Mouse (Mus musculus): ENCODE data around the gene Pi16. TPM values are rescaled to one million over a fixed set of nuclear protein-coding genes. Genes with fewer than 3 reads are reported as not detected.

Pi16 gene
- polyA plus RNA-seq, 1 experiment = 0.75 TPM

DNA sequence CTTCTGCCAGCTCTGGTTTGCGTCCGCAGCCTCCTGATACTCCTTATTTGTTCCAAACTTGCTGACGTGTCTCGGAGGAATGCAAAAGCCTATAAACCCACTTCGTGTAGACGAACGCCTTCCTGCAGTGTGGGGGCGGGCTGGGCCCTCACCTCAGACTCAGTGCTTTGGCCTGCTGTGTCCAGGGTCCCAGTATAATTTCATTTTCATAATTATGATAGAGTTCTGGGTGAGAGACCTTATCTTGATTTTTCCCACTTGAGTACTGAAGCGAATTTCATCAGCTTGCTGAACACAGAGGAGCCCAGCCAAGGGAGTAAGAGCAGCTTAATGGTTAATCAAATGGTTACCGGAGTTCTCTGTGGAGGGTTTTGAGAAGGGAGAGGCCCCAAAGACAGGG lies 20.2 kb upstream of the Pi16 start:
- no peak overlapping the region for H3K27ac ChIP-seq (ENCODE audit: insufficient read depth, low read length)
- H3K27me3 ChIP-seq (ENCODE audit: control insufficient read depth, insufficient read depth, low read length) = no peaks in the 10 kb centered on the region
- WGBS = 93% methylated on average over 10 of the region's 10 CpGs
- no peak for TF ChIP-seq POLR2A (IDR thresholded peaks at IDR 0.05; ENCODE audit: borderline replicate concordance, insufficient read depth, low read length)
- TF ChIP-seq CTCF (IDR thresholded peaks at IDR 0.05; ENCODE audit: borderline replicate concordance, insufficient read depth, low read depth, low read length) = no peak
- no peak overlapping the region for H3K4me3 ChIP-seq (replicated peaks; ENCODE audit: insufficient read depth, low read depth, low read length)
- no peaks in the 10 kb centered on the region; the same call in 1 of the 2 replicates for H3K4me1 ChIP-seq (ENCODE audit: control insufficient read depth, insufficient read depth, low read length)
- no peak for DNase-seq

DNA sequence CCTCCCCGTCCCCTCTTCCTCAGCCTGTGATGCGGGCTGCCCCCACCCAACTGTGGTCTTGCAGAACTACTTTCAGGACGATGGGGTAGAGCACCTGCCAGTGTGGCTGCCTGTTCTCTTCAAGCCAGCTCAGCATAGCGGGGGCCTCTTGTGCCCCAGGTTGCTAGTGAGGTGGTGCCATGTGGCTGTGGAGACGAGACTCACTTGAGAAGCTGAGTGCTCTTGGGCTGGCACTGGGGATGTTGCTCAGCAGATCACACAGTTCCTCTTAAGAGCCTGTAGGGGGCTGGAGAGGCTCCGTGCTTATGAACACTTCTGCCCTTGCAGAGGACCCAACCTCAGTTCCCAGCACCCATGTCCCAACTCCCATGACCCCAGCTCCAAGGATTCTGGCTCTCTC lies 19.7 kb upstream of the Pi16 start:
- TF ChIP-seq POLR2A (IDR thresholded peaks at IDR 0.05; ENCODE audit: borderline replicate concordance, insufficient read depth, low read length) (no peak), CTCF (IDR thresholded peaks at IDR 0.05; ENCODE audit: borderline replicate concordance, insufficient read depth, low read depth, low read length) (no peak)
- Histone ChIP-seq H3K4me3 (replicated peaks; ENCODE audit: insufficient read depth, low read depth, low read length) (no peak overlapping the region), H3K27me3 (ENCODE audit: control insufficient read depth, insufficient read depth, low read length) (no peaks in the 10 kb centered on the region), H3K4me1 (ENCODE audit: control insufficient read depth, insufficient read depth, low read length) (no peaks in the 10 kb centered on the region; the same call in 1 of the 2 replicates), H3K27ac (ENCODE audit: insufficient read depth, low read length) (no peak overlapping the region)
- 90% methylated on average over 6 of the region's 6 CpGs for WGBS
- DNase-seq = no peak

DNA sequence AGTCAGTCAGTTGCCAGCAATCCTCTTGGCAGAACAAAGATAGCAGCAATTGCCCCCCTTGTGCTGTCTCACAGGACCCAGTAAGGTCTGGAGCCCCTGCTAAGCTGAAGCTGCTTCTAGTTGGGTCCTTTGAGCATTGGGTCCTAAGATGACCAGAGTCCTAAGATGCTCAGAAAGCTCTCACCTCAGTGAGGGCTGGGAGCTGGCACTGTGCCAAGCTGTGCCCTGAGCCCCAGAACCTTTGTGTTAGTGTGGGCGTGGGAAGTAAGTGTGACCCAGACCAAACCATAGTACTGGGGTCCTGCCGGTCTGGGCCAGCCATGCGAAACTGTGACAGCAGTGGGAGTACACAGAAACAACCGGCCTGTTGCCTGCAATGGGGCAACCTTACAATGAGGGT lies 18.2 kb upstream of the Pi16 start:
- no peaks in the 10 kb centered on the region for H3K27me3 ChIP-seq (ENCODE audit: control insufficient read depth, insufficient read depth, low read length)
- H3K27ac ChIP-seq (ENCODE audit: insufficient read depth, low read length) = no peak overlapping the region
- DNase-seq = no peak
- WGBS = 75% methylated on average over 4 of the region's 4 CpGs
- H3K4me1 ChIP-seq (ENCODE audit: control insufficient read depth, insufficient read depth, low read length) = no peaks in the 10 kb centered on the region; the same call in 1 of the 2 replicates
- TF ChIP-seq CTCF (IDR thresholded peaks at IDR 0.05; ENCODE audit: borderline replicate concordance, insufficient read depth, low read depth, low read length) (no peak), POLR2A (IDR thresholded peaks at IDR 0.05; ENCODE audit: borderline replicate concordance, insufficient read depth, low read length) (no peak)
- H3K4me3 ChIP-seq (replicated peaks; ENCODE audit: insufficient read depth, low read depth, low read length) = no peak overlapping the region

DNA sequence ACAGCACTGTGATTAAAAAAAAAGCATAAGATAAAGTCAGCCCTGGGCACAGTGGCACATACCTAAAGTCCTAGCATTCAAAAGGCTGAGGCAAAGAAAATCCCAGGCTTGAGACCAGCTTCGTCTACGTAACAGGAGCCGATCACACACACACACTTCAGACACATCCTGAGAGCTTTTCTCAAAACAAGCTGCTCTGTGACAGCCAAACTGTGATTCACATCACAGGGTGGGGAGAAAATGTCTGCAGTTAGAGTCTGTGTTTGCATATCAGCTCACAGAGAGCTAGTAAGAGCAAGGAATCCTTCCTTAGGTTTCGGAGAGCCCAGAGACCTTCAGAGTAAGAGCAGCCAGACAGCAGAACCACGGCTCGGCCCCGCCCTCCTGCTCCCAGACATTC lies 16.6 kb upstream of the Pi16 start:
- Histone ChIP-seq H3K27me3 (ENCODE audit: control insufficient read depth, insufficient read depth, low read length) (no peaks in the 10 kb centered on the region), H3K4me3 (replicated peaks; ENCODE audit: insufficient read depth, low read depth, low read length) (no peak overlapping the region), H3K4me1 (ENCODE audit: control insufficient read depth, insufficient read depth, low read length) (peaks cover 10% of the 10 kb centered on the region), H3K27ac (ENCODE audit: insufficient read depth, low read length) (no peak overlapping the region)
- 97% methylated on average over 7 of the region's 7 CpGs for WGBS
- DNase-seq = no peak
- no peak for TF ChIP-seq POLR2A (IDR thresholded peaks at IDR 0.05; ENCODE audit: borderline replicate concordance, insufficient read depth, low read length)

DNA sequence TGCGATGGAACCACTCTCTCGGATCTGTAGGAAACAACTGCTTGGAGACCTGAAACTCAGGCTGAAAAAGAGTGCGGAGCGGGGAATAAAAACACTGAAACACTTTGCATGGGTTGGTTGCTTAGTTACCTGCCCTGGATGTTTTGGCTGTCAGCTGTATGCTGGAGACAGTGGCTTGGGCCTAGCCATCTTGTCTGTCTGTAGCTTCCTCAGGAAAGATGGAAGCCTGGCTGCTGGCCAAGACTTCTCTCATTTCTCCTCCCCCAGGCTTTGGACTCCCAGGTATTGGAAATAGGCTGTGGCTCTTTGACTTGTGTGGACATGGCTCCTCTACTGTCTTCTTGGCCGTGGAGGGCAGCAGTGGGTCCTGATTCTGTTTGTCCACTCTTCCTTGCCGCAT lies 16.1 kb upstream of the Pi16 start:
- WGBS = 90% methylated on average over 6 of the region's 6 CpGs
- Histone ChIP-seq H3K27ac (ENCODE audit: insufficient read depth, low read length) (no peak overlapping the region), H3K4me3 (replicated peaks; ENCODE audit: insufficient read depth, low read depth, low read length) (no peak overlapping the region), H3K27me3 (ENCODE audit: control insufficient read depth, insufficient read depth, low read length) (no peaks in the 10 kb centered on the region), H3K4me1 (ENCODE audit: control insufficient read depth, insufficient read depth, low read length) (peaks cover 11% of the 10 kb centered on the region)
- no peak for TF ChIP-seq CTCF (IDR thresholded peaks at IDR 0.05; ENCODE audit: borderline replicate concordance, insufficient read depth, low read depth, low read length)
- TF ChIP-seq POLR2A (IDR thresholded peaks at IDR 0.05; ENCODE audit: borderline replicate concordance, insufficient read depth, low read length) = no peak
- DNase-seq = no peak

DNA sequence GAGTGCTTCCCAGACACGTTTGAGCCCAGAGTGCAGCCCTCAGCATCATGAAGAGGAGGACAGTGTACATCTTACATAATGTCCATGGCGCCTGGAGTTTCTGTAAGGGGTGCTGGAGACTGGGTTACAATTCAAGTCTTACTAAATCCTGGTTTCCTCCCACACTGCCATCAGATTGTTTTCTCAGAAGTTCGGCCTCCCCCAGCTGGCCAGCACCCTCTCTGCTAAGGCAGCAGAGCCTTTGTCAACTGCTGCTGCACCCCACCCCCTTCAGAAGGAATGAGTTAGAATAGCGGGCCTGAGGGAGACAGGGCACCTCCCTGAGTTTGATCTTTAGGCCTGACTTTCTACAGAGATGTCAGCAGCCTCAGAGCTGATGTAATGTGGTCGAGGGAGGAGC lies 15.3 kb upstream of the Pi16 start:
- no peak overlapping the region for H3K27ac ChIP-seq (ENCODE audit: insufficient read depth, low read length)
- H3K4me1 ChIP-seq (ENCODE audit: control insufficient read depth, insufficient read depth, low read length) = peaks cover 11% of the 10 kb centered on the region
- 84% methylated on average over 5 of the region's 5 CpGs for WGBS
- TF ChIP-seq CTCF (IDR thresholded peaks at IDR 0.05; ENCODE audit: borderline replicate concordance, insufficient read depth, low read depth, low read length) (no peak), POLR2A (IDR thresholded peaks at IDR 0.05; ENCODE audit: borderline replicate concordance, insufficient read depth, low read length) (no peak)
- H3K4me3 ChIP-seq (replicated peaks; ENCODE audit: insufficient read depth, low read depth, low read length) = no peak overlapping the region
- no peak for DNase-seq
- H3K27me3 ChIP-seq (ENCODE audit: control insufficient read depth, insufficient read depth, low read length) = no peaks in the 10 kb centered on the region

DNA sequence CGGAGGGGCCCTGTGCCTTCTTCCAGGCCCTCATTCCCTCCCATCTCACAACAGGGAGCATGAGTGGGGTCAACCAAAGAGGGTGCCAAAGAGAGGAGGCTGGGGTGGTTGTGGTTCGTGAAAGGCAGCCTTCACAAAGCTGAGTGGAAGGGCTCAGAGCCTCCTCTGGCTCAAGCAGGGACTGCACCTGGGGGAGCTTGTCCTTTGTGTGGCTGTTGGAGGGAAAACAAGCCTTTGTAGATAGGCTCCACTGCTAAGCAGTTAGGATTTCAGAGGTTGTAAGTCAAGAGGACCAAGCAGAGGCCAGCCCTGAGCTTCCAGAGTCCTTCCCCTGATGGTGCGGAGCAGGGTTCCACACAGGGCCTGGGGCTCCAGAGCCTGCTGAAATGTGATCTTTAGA lies 14.4 kb upstream of the Pi16 start:
- no peak for TF ChIP-seq CTCF (IDR thresholded peaks at IDR 0.05; ENCODE audit: borderline replicate concordance, insufficient read depth, low read depth, low read length)
- no peak for TF ChIP-seq POLR2A (IDR thresholded peaks at IDR 0.05; ENCODE audit: borderline replicate concordance, insufficient read depth, low read length)
- Histone ChIP-seq H3K4me3 (replicated peaks; ENCODE audit: insufficient read depth, low read depth, low read length) (no peak overlapping the region), H3K27me3 (ENCODE audit: control insufficient read depth, insufficient read depth, low read length) (no peaks in the 10 kb centered on the region), H3K27ac (ENCODE audit: insufficient read depth, low read length) (no peak overlapping the region), H3K4me1 (ENCODE audit: control insufficient read depth, insufficient read depth, low read length) (peaks cover 11% of the 10 kb centered on the region)
- no peak for DNase-seq
- WGBS = 53% methylated on average over 3 of the region's 3 CpGs

DNA sequence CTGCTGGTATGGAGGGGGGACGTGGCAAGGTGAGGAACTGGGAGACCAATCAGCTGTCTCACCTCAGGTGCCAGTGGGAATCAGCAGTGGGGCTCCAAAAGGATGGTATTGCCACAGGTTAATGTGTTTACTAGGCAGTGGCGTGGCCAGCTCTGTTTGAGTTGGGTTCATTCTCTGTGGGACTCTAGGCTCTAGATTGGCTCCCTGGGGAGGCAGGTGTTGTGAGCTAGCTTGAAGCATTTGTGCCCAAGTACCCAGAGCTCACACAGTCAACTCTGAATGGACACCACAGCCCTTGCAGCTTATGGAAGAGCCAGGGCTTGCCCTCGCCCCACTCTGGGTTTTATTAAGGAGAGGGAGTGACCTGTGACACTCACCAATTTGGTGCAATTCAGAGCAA lies 13.6 kb upstream of the Pi16 start:
- no peaks in the 10 kb centered on the region for H3K27me3 ChIP-seq (ENCODE audit: control insufficient read depth, insufficient read depth, low read length)
- 85% methylated on average over 3 of the region's 3 CpGs for WGBS
- no peak for DNase-seq
- H3K27ac ChIP-seq (ENCODE audit: insufficient read depth, low read length) = no peak overlapping the region
- H3K4me1 ChIP-seq (ENCODE audit: control insufficient read depth, insufficient read depth, low read length) = peaks cover 11% of the 10 kb centered on the region
- no peak overlapping the region for H3K4me3 ChIP-seq (replicated peaks; ENCODE audit: insufficient read depth, low read depth, low read length)
- TF ChIP-seq POLR2A (IDR thresholded peaks at IDR 0.05; ENCODE audit: borderline replicate concordance, insufficient read depth, low read length) (no peak), CTCF (IDR thresholded peaks at IDR 0.05; ENCODE audit: borderline replicate concordance, insufficient read depth, low read depth, low read length) (no peak)

Measured in cerebellum, adult 2 months (tissue).